Mouse (Mus musculus) embryonic facial prominence, embryonic 15.5 days (tissue): ENCODE measurements around the gene Ttc24. TPM values are rescaled to one million over a fixed set of nuclear protein-coding genes. Genes with fewer than 3 reads are reported as not detected.

Experiments
- ATAC-seq: fragments of 200-750 bp; cut with Nextera tagmentation; 2 replicates; pipeline ENCODE4 v1.8.0; 2017; ENCODE audit warnings: low read depth, moderate TSS enrichment; ENCODE audit not compliant: insufficient number of reproducible peaks, low FRiP score, low TSS enrichment
- H3K27ac ChIP-seq: fragments of 300-500 bp; sonication (generic); replicated peaks from 2 replicates; pipeline ENCODE4 v1.5.1; 2015; ENCODE audit warnings: mild to moderate bottlenecking, inconsistent platforms
- H3K27me3 ChIP-seq: fragments of 300-500 bp; sonication (generic); 2 replicates; pipeline ENCODE4 v1.6.1; 2015; ENCODE audit warnings: inconsistent platforms
- H3K36me3 ChIP-seq: fragments of 300-500 bp; sonication (generic); 2 replicates; pipeline ENCODE4 v1.6.1; 2015; ENCODE audit warnings: mild to moderate bottlenecking, inconsistent platforms
- H3K4me1 ChIP-seq: fragments of 300-500 bp; sonication (generic); 2 replicates; pipeline ENCODE4 v1.6.1; 2015; ENCODE audit warnings: inconsistent platforms
- H3K4me2 ChIP-seq: fragments of 300-500 bp; sonication (generic); replicated peaks from 2 replicates; pipeline ENCODE4 v1.6.1; 2015; ENCODE audit warnings: mild to moderate bottlenecking, inconsistent platforms
- H3K4me3 ChIP-seq: fragments of 300-500 bp; sonication (generic); replicated peaks from 2 replicates; pipeline ENCODE4 v1.5.1; 2015; ENCODE audit warnings: mild to moderate bottlenecking, inconsistent platforms
- H3K9ac ChIP-seq: fragments of 300-500 bp; sonication (generic); 2 replicates; pipeline ENCODE4 v1.6.1; 2015; ENCODE audit warnings: inconsistent platforms
- H3K9me3 ChIP-seq: fragments of 300-500 bp; sonication (generic); replicated peaks from 2 replicates; pipeline ENCODE4 v1.6.1; 2016; ENCODE audit warnings: inconsistent platforms
- WGBS: fragments of 180-500 bp; shearing (Covaris S2); methylation state at CpG from one replicate; pipeline ENCODE4 v1.1.7; 2015; 5-methylcytosine and 5-hydroxymethylcytosine counted together
- polyA plus RNA-seq: library from polyadenylated mRNA; unstranded; fragments of >200 nt; fragmentation: Nextera tagmentation; extraction: Ambion mirVana; gene quantifications from 2 replicates; pipeline ENCODE4 v1.2.1, GENCODE M21; 2015

Ttc24 gene
- polyA plus RNA-seq, 1 experiment from 2014 or later: 0.52 TPM

DNA sequence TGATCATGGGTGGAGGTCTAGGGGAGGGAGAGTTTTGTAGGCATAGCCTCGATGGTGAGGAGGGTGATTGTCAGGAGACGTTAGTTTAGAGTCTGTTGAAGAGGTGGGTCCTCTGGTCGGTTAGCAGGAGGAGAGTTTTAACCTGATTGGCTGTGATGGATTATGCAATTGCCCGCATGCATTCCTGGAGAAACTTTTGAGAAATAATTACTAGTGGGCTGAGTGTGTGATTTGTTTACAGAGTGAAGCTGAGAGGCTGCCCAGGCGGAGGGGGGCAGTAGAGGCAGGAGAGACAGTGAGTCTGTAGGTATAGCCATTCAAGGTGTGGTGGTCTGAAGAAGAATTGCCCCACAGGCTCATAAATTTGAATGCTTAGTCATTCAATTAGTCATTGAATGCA is 44.6 kb downstream of the Ttc24 start:
- Histone ChIP-seq H3K27ac (no peak overlapping the region), H3K9me3 (no peaks in the 10 kb centered on the region), H3K36me3 (no peaks in the 10 kb centered on the region), H3K4me1 (peaks cover 3% of the 10 kb centered on the region; the same call in 1 of the 2 replicates), H3K4me3 (no peak overlapping the region), H3K9ac (no peak overlapping the region), H3K27me3 (peaks cover 35% of the 10 kb centered on the region), H3K4me2 (no peak overlapping the region)
- no peak for ATAC-seq
- WGBS: 55% methylated on average over 5 of the region's 5 CpGs

DNA sequence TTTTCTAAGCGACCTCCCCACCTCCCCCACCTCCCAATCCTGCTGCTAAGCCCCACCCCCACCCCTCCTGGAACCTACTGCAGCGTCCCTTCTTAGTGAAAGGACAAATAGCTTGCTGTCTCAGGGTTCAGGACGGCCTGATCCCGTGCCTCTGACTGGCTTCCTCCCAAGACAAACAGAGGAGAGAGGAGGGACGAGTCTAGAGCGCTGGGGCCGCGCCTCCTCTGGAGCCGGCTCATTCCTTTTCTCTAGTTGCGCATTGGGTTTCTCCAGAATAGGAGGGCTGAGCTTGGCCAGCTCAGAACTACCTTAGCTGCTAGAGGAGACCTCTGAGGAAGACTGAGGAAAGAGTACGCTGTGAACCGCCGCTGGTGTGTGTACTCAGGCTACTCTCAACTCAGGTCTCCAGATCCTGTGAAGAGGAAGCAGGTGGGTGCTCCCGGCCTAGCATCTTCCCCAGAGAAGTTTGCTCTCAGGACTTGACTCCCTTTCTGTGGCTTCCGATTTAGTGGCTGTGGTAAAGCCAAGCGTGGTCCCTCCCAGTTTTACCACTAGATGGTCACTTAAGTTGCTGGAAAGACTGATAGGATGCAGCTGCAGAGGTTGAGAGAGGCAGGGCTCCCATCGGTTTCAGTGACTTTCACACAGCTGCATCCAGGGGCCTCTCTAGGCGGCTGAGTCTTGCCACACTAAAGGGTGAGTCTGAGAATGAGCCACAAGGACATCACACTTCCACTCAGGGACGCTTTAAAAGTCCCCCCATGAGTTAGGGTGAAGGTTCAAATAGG is 47.3 kb downstream of the Ttc24 start:
- ATAC-seq: no peak
- WGBS: 15% methylated on average over 19 of the region's 19 CpGs

DNA sequence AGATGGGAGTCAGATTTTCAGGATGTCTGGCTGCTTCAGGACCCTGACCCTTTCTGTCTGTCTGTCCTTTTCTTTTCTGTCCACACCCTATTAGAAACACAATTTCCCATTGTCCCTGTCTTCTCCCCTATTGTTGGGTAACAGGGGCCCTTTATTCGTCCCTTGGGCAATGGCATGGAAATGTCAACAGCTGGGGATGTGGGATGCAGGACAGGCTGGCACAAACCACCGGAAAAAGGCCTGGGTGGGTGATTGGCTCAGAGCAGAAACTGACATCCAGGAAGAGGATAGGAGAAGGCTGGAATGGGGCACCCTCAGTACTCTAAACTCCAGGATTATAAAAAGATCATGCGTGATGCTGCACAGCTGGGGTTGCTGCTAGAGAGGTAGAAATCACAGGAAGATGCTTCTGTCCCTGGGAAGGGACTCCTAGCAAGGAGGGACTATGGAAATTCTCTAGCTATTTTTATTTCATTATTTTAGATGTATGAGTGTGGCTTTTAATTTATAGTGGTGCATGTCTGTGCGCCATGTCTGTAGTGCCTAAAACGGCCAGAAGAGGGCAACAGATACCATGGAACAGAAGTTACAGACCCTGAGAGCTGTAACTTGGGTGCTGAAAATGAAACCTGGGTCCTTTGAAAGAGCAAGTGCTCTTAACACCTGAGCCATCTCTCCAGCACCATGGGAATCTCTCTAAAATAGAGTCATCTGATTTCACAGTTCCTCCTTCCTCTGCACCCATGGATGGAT is 50.5 kb downstream of the Ttc24 start, which contains the start of gene Hapln2:
TSS of gene Hapln2 (minus strand) at position 150 of the 753 bp plus-strand sequence.
- no peak for ATAC-seq
- H3K9me3 ChIP-seq: no peaks in the 10 kb centered on the region
- WGBS: 43% methylated on average over 5 of the region's 5 CpGs
- no peak within 1 kb of the TSS for H3K4me3 ChIP-seq
- no peaks in the 10 kb centered on the region for H3K36me3 ChIP-seq
- H3K9ac ChIP-seq: no peak within 1 kb of the TSS
- peaks cover 17% of the 10 kb centered on the region for H3K4me1 ChIP-seq
- H3K27me3 ChIP-seq: peaks cover 72% of the 10 kb centered on the region
- H3K27ac ChIP-seq: no peak within 1 kb of the TSS
- no peak within 1 kb of the TSS for H3K4me2 ChIP-seq

More for the DNA sequence above, 47.3 kb downstream of the Ttc24 start:
- no peak overlapping the region for H3K27ac ChIP-seq
- H3K4me2 ChIP-seq: no peak overlapping the region
- no peaks in the 10 kb centered on the region for H3K36me3 ChIP-seq
- H3K9me3 ChIP-seq: no peaks in the 10 kb centered on the region
- H3K4me1 ChIP-seq: peaks cover 3% of the 10 kb centered on the region; the same call in 1 of the 2 replicates
- H3K9ac ChIP-seq: no peak overlapping the region
- peaks cover 43% of the 10 kb centered on the region for H3K27me3 ChIP-seq
- H3K4me3 ChIP-seq: no peak overlapping the region

DNA sequence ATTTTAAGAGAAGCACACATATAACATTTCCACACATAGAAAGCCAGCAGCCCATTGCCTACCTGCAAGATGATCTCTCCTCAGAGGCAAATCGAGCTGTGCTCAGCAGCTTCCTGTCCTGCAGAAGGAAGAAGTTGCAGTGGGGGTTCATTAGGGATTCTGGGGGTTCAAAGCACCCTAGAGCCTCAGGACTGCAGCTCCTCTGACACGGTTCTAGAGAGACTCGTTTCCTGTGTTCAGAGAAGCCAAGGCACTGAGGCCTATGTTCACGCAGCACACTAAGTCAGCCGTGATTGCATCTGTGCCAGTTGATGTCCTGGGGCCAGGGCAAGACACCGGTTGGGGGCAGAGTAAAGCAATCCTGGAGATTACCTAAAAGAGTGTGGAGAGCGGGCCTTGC is 51.3 kb downstream of the Ttc24 start:
- Histone ChIP-seq H3K27me3 (peaks cover 75% of the 10 kb centered on the region), H3K4me1 (peaks cover 22% of the 10 kb centered on the region), H3K36me3 (no peaks in the 10 kb centered on the region), H3K9ac (no peak overlapping the region), H3K27ac (no peak overlapping the region), H3K4me3 (no peak overlapping the region), H3K9me3 (no peaks in the 10 kb centered on the region), H3K4me2 (no peak overlapping the region)
- WGBS: 49% methylated on average over 7 of the region's 7 CpGs
- no peak for ATAC-seq

DNA sequence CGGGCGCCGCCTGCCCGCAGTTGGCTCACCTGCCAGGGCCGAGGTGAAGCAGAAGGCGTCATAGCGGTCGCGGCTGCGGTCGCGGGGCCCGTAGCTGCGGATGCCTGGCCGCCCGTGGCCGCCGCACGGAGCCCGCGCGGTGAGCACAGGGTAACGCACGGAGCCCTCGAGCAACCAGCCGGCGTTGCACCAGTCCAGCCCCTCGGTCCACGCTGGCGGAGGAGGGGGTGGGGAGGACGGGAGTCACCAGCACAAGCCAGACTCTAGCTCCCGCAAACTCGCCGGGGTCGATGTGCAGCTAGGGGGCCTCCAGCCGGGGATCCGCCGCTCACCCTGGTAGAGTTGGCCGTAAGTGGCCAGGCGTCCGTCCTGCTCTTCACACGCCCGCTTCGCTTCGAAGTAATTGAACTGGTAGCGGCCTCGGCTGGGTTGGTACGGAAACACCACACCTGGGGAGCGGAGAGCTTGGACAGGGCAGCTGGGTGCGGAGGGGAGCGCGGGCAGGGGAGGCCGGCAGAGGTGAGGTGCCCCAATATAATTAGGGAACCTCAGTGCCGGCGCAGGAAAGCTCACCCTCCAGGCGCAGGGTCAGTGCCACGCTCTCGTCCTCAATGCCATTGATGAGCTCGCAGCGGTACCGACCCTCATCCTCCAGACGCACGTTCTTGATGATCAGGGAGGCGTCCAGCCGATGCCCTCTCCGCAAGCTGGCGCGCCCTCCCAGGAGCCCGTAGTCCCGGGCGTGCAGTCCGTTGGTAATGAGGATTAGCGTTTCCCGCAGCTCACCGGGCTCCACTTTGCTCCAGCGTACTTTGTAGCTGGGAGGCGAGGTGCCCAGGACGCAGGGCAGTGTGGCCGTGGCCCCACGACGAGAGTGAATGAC is 54.7 kb downstream of the Ttc24 start:
- no peak overlapping the region for H3K27ac ChIP-seq
- peak; percentile 48; the same call in 1 of the 2 replicates for ATAC-seq
- H3K9me3 ChIP-seq: no peaks in the 10 kb centered on the region
- H3K27me3 ChIP-seq: peaks cover 77% of the 10 kb centered on the region
- peak overlapping the region; percentile 100 for H3K4me2 ChIP-seq
- H3K9ac ChIP-seq: no peak overlapping the region
- H3K36me3 ChIP-seq: no peaks in the 10 kb centered on the region
- H3K4me3 ChIP-seq: peak overlapping the region; percentile 55
- under 1% methylated on average over 81 of the region's 81 CpGs for WGBS
- peaks cover 19% of the 10 kb centered on the region for H3K4me1 ChIP-seq

DNA sequence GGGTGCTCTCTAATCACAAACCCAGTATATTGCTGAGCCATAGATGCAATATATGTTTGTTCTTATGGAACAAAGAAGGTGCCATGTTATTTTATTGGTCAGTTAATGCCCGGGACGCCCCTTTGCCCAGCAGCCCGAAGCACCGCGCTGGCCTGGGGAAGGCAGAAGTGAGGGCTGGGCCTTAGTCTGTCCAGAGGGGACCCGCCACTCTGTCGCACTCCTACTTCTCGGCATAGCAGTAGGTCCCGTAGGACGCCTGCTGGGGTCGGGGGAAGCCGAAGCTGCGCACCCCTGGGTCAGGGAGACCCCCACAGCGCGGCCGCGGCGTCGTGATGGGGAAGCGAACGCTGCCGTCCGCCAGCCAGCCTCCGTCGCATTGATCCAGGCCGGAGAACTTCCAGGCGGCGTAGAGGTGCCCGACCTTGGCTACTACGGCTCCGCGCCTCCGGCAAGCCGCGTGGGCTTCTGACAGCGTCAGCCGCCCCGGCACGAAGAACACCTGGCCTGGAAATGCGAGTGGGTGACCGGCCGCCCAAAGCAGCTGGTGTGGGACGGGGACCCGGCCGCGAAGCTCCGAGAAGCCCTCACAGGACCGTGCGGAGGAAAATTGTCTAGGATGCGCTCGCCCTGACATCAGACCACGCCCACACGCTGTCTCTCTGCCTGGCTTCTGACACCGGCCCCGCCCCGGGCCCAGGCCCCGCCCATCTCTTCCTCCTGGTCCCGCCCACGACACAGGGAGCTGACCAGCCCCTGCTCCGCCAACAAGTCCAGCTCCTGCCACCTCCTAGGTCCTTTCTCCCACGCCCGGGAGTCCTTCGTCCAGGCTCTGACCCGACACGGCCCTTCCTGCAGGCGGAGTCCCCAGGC is 55.5 kb downstream of the Ttc24 start:
- ATAC-seq: peak; percentile 84
- Histone ChIP-seq H3K9me3 (no peaks in the 10 kb centered on the region), H3K36me3 (no peaks in the 10 kb centered on the region), H3K4me2 (peak overlapping the region; percentile 100), H3K9ac (no peak overlapping the region), H3K4me1 (peaks cover 19% of the 10 kb centered on the region), H3K4me3 (peak overlapping the region; percentile 55), H3K27ac (no peak overlapping the region), H3K27me3 (peaks cover 77% of the 10 kb centered on the region)
- WGBS: under 1% methylated on average over 66 of the region's 66 CpGs

Other genes with a start within 250 kb of the Ttc24 start
- 0.07 and 0.12 TPM in 2 replicates for gene Sh2d2a, start 231.5 kb downstream of the Ttc24 start, polyA plus RNA-seq
- gene Prcc, start 192.7 kb downstream of the Ttc24 start, polyA plus RNA-seq: 16.4 and 16.5 TPM in 2 replicates
- gene Hdgf, start 172.0 kb downstream of the Ttc24 start, polyA plus RNA-seq: 240 and 246 TPM in 2 replicates
- 75.4 and 78.9 TPM in 2 replicates for gene Mrpl24, start 158.8 kb downstream of the Ttc24 start, polyA plus RNA-seq
- gene Isg20l2, start 148.0 kb downstream of the Ttc24 start, polyA plus RNA-seq: 54.5 and 56.2 TPM in 2 replicates
- 19.8 and 22.4 TPM in 2 replicates for gene Rrnad1, start 147.6 kb downstream of the Ttc24 start, polyA plus RNA-seq
- 200 and 206 TPM in 2 replicates for gene Crabp2, start 129.6 kb downstream of the Ttc24 start, polyA plus RNA-seq
- gene Nes, start 107.2 kb downstream of the Ttc24 start, polyA plus RNA-seq: 41.9 and 57.3 TPM in 2 replicates
- 0.38 and 0.61 TPM in 2 replicates for gene Bcan, start 78.1 kb downstream of the Ttc24 start, polyA plus RNA-seq
- gene Hapln2, start 50.7 kb downstream of the Ttc24 start, polyA plus RNA-seq: 0.31 and 0.35 TPM in 2 replicates
- gene Gpatch4, start 35.2 kb downstream of the Ttc24 start, polyA plus RNA-seq: 28.5 and 35.8 TPM in 2 replicates
- gene Naxe, start 19.8 kb downstream of the Ttc24 start, polyA plus RNA-seq: 196 and 197 TPM in 2 replicates
- 15.9 and 16.8 TPM in 2 replicates for gene Iqgap3, start 3.7 kb upstream of the Ttc24 start, polyA plus RNA-seq
- 31.0 and 31.1 TPM in 2 replicates for gene Mef2d, start 64.1 kb upstream of the Ttc24 start, polyA plus RNA-seq
- gene Rhbg, start 176.4 kb upstream of the Ttc24 start, polyA plus RNA-seq: 15.8 and 20.1 TPM in 2 replicates
- 0.60 and 2.2 TPM in 2 replicates for gene Gm38392, start 208.9 kb upstream of the Ttc24 start, polyA plus RNA-seq
- 14.3 and 16.3 TPM in 2 replicates for gene Tsacc, start 218.7 kb upstream of the Ttc24 start, polyA plus RNA-seq
- 443 TPM in 2 replicates for gene Cct3, start 218.8 kb upstream of the Ttc24 start, polyA plus RNA-seq
- gene Glmp, start 246.7 kb upstream of the Ttc24 start, polyA plus RNA-seq: 212 and 214 TPM in 2 replicates